Mouse (Mus musculus) neural tube, embryonic 15.5 days (tissue): ENCODE data around the gene Nup210. TPM values are rescaled to one million over a fixed set of nuclear protein-coding genes. Genes with fewer than 3 reads are reported as not detected.
A peak's percentile ranks its signal among the peaks of the same experiment; 100 is the strongest.

Experiments
- ATAC-seq: fragments of 200-750 bp; cut with Nextera tagmentation; 2 replicates; pipeline ENCODE4 v1.8.0; 2017; ENCODE audit warnings: mild to moderate bottlenecking, moderate TSS enrichment, moderate library complexity; ENCODE audit not compliant: low FRiP score
- H3K27ac ChIP-seq: fragments of 300-500 bp; sonication (generic); replicated peaks from 2 replicates; pipeline ENCODE4 v1.5.1; 2015; ENCODE audit warnings: mild to moderate bottlenecking, inconsistent platforms
- H3K27me3 ChIP-seq: fragments of 300-500 bp; sonication (generic); replicated peaks from 2 replicates; pipeline ENCODE4 v1.6.1; 2015; ENCODE audit warnings: inconsistent platforms
- H3K36me3 ChIP-seq: fragments of 300-500 bp; sonication (generic); 2 replicates; pipeline ENCODE4 v1.6.1; 2015; ENCODE audit warnings: inconsistent platforms
- H3K4me1 ChIP-seq: fragments of 300-500 bp; sonication (generic); 2 replicates; pipeline ENCODE4 v1.6.1; 2015; ENCODE audit warnings: inconsistent platforms
- H3K4me2 ChIP-seq: fragments of 300-500 bp; sonication (generic); 2 replicates; pipeline ENCODE4 v1.6.1; 2015; ENCODE audit warnings: inconsistent platforms, mild to moderate bottlenecking, moderate library complexity
- H3K4me3 ChIP-seq: fragments of 300-500 bp; sonication (generic); replicated peaks from 2 replicates; pipeline ENCODE4 v1.5.1; 2015; ENCODE audit warnings: mild to moderate bottlenecking, inconsistent platforms
- H3K9ac ChIP-seq: fragments of 300-500 bp; sonication (generic); replicated peaks from 2 replicates; pipeline ENCODE4 v1.6.1; 2015; ENCODE audit warnings: mild to moderate bottlenecking, inconsistent platforms
- H3K9me3 ChIP-seq: fragments of 300-500 bp; sonication (generic); replicated peaks from 2 replicates; pipeline ENCODE4 v1.6.1; 2016; ENCODE audit warnings: inconsistent platforms
- WGBS: fragments of 180-500 bp; shearing (Covaris S2); methylation state at CpG from one replicate; pipeline ENCODE4 v1.1.7; 2015; ENCODE audit warnings: mixed read lengths; 5-methylcytosine and 5-hydroxymethylcytosine counted together
- polyA plus RNA-seq: library from polyadenylated mRNA; unstranded; fragments of >200 nt; fragmentation: Nextera tagmentation; extraction: Ambion mirVana; gene quantifications from 2 replicates; pipeline ENCODE4 v1.2.1, GENCODE M21; 2015

The Nup210 gene
- polyA plus RNA-seq, 1 experiment from 2014 or later = 15.4 TPM

DNA sequence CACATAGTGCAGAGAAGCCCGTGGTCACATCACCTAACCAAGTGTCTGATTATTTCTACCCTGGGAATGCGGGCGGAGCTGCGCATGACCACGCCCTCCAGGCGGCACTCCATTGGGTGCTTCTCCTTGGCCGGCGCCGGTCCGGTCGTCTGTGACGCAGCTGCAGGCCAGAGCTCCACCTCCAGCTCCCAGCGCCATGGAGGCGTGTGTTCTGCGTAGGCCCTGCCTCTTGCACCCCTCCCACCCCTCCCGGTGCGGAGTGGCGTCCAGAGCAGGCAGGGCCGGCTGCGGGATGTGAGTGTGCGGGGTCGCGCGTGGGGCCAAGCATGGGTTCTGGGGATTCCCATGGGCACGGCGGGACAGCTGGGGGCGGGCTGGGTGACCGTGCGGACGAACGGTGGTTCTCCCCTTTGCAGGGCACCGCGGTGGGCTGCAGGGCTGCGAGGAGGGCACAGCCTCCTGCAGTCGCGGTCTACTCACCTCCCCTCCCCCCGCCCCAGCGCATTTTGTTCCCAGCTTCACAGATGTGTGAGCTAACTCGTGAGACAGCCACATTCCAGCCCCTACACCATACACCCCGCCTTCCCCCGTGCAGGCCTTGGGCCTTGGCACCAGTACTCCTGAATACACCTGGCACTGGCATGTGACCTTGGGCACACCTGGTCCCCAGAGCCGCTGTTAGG lies 40.1 kb upstream of the Nup210 start, which contains the start of gene Hdac11:
Gene Hdac11 (plus strand): TSS at position 112 of the 683 bp plus-strand sequence.
- under 1% methylated on average over 42 of the region's 42 CpGs for WGBS
- ATAC-seq = peak; percentile 90
- no peaks in the 10 kb centered on the region for H3K27me3 ChIP-seq

DNA sequence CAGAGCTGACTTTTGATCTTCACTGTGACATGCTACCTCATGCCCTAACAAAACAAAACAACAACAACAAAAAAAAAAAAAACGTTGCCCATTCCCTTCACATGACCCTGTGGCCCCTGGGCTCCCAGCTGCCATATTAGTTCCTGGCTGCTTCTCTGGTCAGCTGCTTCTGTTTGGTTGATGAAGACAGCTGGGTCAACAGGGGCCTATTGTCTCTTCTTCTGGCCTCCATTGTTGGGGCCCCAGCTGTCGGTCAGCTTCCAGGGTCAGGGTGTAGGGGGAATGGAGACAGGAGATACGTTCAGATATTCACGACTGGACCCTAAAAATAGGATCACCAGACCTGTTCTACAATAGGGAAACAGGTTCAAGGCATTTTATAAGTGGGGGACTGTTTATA lies 39.4 kb upstream of the Nup210 start:
- WGBS = 11% methylated on average over 4 of the region's 4 CpGs
- no peaks in the 10 kb centered on the region for H3K9me3 ChIP-seq
- H3K4me3 ChIP-seq = peak overlapping the region; percentile 65
- peak overlapping the region; percentile 86 for H3K27ac ChIP-seq
- H3K4me2 ChIP-seq = peak overlapping the region; percentile 83
- H3K27me3 ChIP-seq = no peaks in the 10 kb centered on the region
- H3K36me3 ChIP-seq = 0 out of 2 replicates have a peak, but pooled peaks cover 3% of the 10 kb centered on the region
- ATAC-seq = no peak
- H3K4me1 ChIP-seq = peaks cover 83% of the 10 kb centered on the region
- no peak overlapping the region for H3K9ac ChIP-seq

More for the DNA sequence above, 40.1 kb upstream of the Nup210 start, which contains the start of gene Hdac11:
- peak within 1 kb of the TSS; percentile 68 for H3K9ac ChIP-seq
- no peaks in the 10 kb centered on the region for H3K9me3 ChIP-seq
- peaks cover 87% of the 10 kb centered on the region for H3K4me1 ChIP-seq
- H3K4me3 ChIP-seq = peak within 1 kb of the TSS; percentile 65
- H3K36me3 ChIP-seq = 0 out of 2 replicates have a peak, but pooled peaks cover 3% of the 10 kb centered on the region
- H3K4me2 ChIP-seq = peak within 1 kb of the TSS; percentile 83
- peak within 1 kb of the TSS; percentile 86 for H3K27ac ChIP-seq

DNA sequence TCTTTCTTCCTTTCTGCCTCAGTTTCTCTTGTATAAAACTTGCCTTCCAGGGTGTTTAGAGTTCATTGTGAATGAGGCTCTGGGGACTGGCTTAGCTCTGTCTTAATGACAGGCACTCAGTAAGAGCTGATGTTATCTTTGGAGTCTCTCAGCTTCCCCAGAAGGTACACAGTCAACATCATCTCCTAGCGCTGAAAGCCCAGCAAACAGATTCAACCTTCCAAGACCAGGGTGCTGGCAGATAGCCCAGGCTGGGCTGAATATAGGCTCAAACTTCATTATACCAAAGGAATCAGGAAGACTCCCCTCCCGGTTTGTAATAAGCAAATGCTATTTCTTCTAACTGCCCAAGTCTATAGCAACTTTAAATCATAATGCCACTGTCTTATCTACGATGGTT lies 38.7 kb upstream of the Nup210 start:
- Histone ChIP-seq H3K4me1 (peaks cover 75% of the 10 kb centered on the region), H3K27ac (peak overlapping the region; percentile 91; the same call in 1 of the 2 replicates), H3K9ac (no peak overlapping the region), H3K27me3 (no peaks in the 10 kb centered on the region), H3K9me3 (no peaks in the 10 kb centered on the region), H3K36me3 (0 out of 2 replicates have a peak, but pooled peaks cover 3% of the 10 kb centered on the region), H3K4me3 (no peak overlapping the region), H3K4me2 (no peak overlapping the region)
- ATAC-seq = no peak
- 69% methylated on average over 3 of the region's 3 CpGs for WGBS

DNA sequence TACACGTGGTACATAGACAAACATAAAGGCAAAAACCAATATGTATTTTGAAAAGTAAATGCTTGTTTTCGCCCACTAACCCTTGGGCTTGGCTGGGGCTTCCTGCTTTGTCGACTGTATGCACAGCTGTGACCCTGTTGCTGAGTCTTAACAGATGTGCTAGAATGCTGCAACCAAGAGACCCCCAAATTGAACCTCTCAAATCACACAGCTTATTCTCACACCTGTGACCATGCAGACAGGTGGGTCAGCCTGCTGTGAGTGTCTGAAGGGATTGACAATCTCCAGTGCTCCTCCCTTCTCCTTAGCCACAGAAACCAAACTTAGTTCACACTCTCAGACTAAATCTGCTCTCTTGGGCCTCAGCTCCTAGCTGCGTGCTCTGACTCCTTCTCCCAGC lies 38.1 kb upstream of the Nup210 start:
- peaks cover 69% of the 10 kb centered on the region for H3K4me1 ChIP-seq
- no peaks in the 10 kb centered on the region for H3K9me3 ChIP-seq
- no peak overlapping the region for H3K4me2 ChIP-seq
- no peak overlapping the region for H3K9ac ChIP-seq
- H3K27me3 ChIP-seq = no peaks in the 10 kb centered on the region
- H3K4me3 ChIP-seq = no peak overlapping the region
- WGBS = 63% methylated on average over 4 of the region's 4 CpGs
- peak overlapping the region; percentile 91 for H3K27ac ChIP-seq
- 0 out of 2 replicates have a peak, but pooled peaks cover 3% of the 10 kb centered on the region for H3K36me3 ChIP-seq
- no peak for ATAC-seq

DNA sequence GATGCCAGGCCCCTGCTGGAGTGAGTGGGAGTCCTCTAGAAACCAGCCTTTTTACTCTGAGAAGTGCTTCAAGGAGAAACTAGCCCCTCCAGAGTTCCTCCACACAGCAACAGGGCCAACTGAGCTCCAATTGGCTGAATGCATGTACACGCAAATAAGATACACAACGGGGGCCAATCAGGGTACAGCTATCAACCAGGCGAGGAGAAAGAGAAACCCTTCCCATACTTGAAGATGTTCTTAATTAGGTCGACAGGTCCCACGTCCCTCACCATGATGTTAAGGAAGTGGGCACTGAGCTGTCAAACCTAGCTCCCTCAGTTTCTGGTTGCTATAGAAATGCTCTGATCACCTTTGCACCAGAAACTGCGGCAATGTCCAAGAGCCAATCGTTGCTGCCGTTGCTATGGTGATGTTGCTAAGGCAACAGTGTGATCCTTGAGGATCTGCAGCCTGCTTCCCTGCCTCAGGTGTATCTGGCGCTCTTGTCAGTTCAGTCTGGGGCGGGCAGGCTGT lies 37.0 kb upstream of the Nup210 start:
- no peaks in the 10 kb centered on the region for H3K27me3 ChIP-seq
- peak overlapping the region; percentile 52 for H3K4me2 ChIP-seq
- H3K9ac ChIP-seq = peak overlapping the region; percentile 24; the same call in 1 of the 2 replicates
- peak overlapping the region; percentile 30 for H3K4me3 ChIP-seq
- peaks cover 58% of the 10 kb centered on the region for H3K4me1 ChIP-seq
- H3K9me3 ChIP-seq = no peaks in the 10 kb centered on the region
- peak overlapping the region; percentile 91 for H3K27ac ChIP-seq
- peak; percentile 85 for ATAC-seq
- under 1% methylated on average over 10 of the region's 10 CpGs for WGBS
- H3K36me3 ChIP-seq = 0 out of 2 replicates have a peak, but pooled peaks cover under 1% of the 10 kb centered on the region

DNA sequence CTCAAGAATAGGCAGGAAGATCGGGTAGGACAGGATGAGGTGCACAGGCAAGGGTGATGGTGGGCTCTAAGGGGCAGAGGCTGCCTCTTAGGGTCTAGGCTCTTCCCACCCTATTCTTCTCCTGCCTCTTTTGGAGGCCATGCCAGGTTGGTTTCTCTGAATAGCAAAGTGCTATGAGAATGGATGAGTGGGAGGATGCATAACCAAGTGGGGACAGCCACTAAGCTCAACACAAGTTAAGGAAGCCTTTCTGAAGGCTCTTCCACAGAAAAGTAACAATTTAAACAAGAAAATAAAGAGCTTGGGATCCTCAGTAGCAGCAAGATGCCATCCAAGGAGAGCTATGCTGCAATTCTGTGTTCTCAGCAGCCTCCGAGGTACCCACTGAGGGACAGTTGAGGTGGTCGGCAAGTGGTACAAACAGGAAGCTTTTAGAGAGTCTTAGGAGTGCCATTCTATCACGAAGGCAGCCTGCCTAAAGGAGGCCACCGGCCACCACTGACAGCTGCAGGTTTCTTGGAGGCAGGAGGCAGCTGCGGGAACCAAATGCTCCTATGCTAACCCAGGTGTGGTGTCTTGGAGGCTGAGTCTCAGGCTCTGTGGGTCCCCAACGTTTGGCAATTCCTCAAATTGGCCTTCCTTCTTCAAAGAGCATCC lies 36.4 kb upstream of the Nup210 start:
- Histone ChIP-seq H3K4me1 (peaks cover 53% of the 10 kb centered on the region), H3K9ac (peak overlapping the region; percentile 24; the same call in 1 of the 2 replicates)
- WGBS = 37% methylated on average over 7 of the region's 7 CpGs

DNA sequence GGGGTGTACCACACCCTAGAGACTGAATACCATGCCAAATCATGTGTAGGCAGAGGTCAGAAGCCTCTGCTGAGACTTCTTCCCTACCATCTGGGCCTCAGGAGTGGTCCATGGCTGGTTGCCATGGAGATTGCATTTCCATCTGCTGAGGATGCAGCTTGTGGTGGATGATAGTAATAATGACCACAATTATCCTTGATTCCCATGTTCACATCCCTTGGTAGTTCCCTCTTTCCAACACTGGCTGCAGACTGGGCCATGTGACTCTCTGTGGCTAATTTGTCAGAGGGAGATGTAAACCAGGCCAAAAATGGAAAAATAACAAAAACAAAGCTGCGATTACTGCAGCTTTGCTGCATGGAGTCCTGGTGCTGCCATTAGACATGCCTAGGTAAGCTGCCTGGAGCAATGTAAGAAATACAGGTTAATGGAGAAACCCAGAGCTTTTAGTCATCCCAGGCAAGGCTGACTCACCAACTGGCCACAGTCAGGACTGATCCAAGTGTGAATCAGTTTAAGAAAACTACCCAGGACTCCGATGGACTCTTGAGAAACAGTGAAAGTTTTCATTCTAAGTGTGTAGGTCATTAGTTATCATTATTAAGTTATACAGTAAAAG lies 30.6 kb upstream of the Nup210 start:
- Histone ChIP-seq H3K9me3 (no peaks in the 10 kb centered on the region), H3K27me3 (no peaks in the 10 kb centered on the region), H3K4me1 (peaks cover 27% of the 10 kb centered on the region), H3K9ac (no peak overlapping the region), H3K27ac (peak overlapping the region; percentile 89), H3K4me3 (no peak overlapping the region), H3K36me3 (no peaks in the 10 kb centered on the region), H3K4me2 (no peak overlapping the region)
- ATAC-seq = peak; percentile 58
- 61% methylated on average over 2 of the region's 2 CpGs for WGBS

More for the DNA sequence above, 36.4 kb upstream of the Nup210 start:
- H3K4me3 ChIP-seq = peak overlapping the region; percentile 30; the same call in 1 of the 2 replicates
- H3K4me2 ChIP-seq = peak overlapping the region; percentile 52
- H3K9me3 ChIP-seq = no peaks in the 10 kb centered on the region
- H3K27ac ChIP-seq = peak overlapping the region; percentile 91
- H3K36me3 ChIP-seq = no peaks in the 10 kb centered on the region
- ATAC-seq = no peak
- no peaks in the 10 kb centered on the region for H3K27me3 ChIP-seq

DNA sequence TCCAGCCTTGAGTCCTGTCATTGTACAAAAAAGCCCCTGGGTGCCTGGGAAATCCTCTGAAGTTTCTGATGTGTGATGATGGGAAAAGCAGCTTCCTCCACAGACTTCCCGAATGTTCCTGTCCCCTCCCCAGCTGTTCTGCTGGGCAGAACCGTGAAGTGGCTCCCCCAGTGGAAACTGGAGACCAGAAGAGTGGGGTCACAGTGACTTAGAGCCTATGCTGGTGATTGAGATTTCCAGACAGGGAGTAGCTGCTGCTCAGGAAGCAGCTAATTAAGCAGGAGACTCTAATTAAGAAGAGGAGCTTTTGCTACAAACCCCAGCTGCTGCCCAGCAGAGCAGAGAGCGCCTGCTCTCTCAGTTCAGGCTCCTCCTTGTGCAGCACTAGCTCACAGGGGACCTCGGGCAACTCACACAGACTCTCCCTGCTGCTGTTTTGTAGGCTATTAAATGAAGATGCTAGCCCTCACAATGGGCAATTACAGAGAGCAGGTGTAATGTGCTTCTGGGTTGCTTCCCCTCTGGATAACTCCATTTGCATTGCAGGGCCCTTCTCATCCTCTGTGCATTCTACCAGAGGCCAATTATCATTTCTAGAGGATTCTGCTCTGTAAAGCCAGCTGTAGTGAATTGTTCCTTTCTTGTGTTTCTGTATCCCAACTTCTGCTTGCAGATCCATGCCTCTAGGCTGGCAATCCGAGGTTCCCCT lies 30.0 kb upstream of the Nup210 start:
- Histone ChIP-seq H3K4me1 (peaks cover 26% of the 10 kb centered on the region), H3K4me2 (no peak overlapping the region), H3K4me3 (no peak overlapping the region), H3K27me3 (no peaks in the 10 kb centered on the region), H3K9me3 (no peaks in the 10 kb centered on the region), H3K9ac (0 out of 2 replicates have a peak overlapping the region, but pooled peaks have one; percentile 8), H3K27ac (peak overlapping the region; percentile 89), H3K36me3 (no peaks in the 10 kb centered on the region)
- ATAC-seq = peak; percentile 84
- WGBS = 12% methylated on average over 5 of the region's 5 CpGs

DNA sequence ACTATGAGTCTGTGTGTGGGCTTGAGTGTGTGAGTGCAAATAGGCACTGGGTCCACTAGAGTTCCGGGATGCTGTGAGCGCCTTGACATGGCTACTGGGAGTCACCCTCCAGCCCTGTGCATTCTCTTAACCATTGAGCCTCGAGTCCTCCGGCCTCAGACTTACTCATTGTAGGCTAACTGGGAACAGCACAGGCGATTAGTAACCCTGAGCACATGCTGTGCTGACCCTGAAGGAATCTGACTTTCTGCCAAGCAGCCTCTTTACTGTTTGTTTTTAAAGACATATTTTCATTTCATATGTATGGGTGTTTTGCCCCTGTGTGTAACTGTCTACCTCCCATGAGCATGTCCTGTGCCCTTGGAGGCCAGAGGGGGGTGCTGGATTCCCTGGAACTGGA lies 28.9 kb upstream of the Nup210 start:
- H3K9me3 ChIP-seq = no peaks in the 10 kb centered on the region
- no peak for ATAC-seq
- no peak overlapping the region for H3K4me3 ChIP-seq
- peak overlapping the region; percentile 89; the same call in 1 of the 2 replicates for H3K27ac ChIP-seq
- no peak overlapping the region for H3K9ac ChIP-seq
- 53% methylated on average over 5 of the region's 5 CpGs for WGBS
- H3K4me2 ChIP-seq = no peak overlapping the region
- no peaks in the 10 kb centered on the region for H3K36me3 ChIP-seq
- H3K27me3 ChIP-seq = no peaks in the 10 kb centered on the region
- peaks cover 26% of the 10 kb centered on the region for H3K4me1 ChIP-seq

DNA sequence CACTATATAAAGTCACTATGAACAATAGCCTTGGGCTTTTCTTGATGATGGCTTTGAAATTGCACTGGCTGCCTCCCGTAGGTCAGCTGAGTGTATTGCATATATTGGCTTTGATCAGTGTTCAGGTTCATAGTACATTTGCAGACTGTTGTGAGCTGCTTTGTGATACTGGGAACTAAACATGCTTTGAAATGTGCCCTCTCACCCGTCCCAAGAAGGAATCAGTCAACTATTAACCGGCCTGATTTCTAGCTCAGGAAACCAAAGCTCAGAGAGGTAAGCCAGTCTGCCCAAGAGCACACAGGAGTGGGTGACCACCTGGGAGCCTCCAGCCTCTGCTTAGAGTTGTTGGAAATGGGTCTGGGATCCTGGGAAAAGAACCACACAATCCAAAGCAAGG lies 28.4 kb upstream of the Nup210 start:
- H3K4me1 ChIP-seq = peaks cover 26% of the 10 kb centered on the region
- H3K27ac ChIP-seq = peak overlapping the region; percentile 89; the same call in 1 of the 2 replicates
- no peak overlapping the region for H3K9ac ChIP-seq
- no peaks in the 10 kb centered on the region for H3K9me3 ChIP-seq
- H3K27me3 ChIP-seq = no peaks in the 10 kb centered on the region
- no peak for ATAC-seq
- H3K4me3 ChIP-seq = no peak overlapping the region
- H3K4me2 ChIP-seq = no peak overlapping the region
- WGBS = 69% methylated on average over 3 of the region's 3 CpGs
- no peaks in the 10 kb centered on the region for H3K36me3 ChIP-seq

DNA sequence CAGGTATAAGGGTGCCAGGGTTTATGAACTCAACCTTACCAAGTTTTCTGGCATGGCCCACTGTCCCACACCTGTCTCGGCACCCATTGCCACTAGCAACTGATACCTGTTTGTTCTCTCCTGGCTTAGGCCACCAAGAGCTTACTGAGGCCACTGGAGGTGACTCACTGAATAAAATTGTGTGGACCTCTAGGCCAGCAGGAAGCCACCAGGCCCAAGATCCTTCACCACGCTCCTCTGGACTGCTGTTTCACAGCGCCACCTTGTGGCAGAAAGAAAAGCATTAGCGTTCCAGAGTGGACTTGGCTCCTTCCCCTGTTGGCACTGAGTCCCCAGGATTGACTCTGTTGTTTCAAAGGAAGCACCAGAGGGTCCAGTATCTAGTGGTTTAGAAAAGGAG lies 23.2 kb upstream of the Nup210 start:
- no peaks in the 10 kb centered on the region for H3K27me3 ChIP-seq
- no peak overlapping the region for H3K4me2 ChIP-seq
- no peaks in the 10 kb centered on the region for H3K9me3 ChIP-seq
- no peaks in the 10 kb centered on the region for H3K36me3 ChIP-seq
- ATAC-seq = no peak; the same call in 1 of the 2 replicates
- no peaks in the 10 kb centered on the region for H3K4me1 ChIP-seq
- no peak overlapping the region for H3K9ac ChIP-seq
- no peak overlapping the region for H3K27ac ChIP-seq
- 27% methylated on average over 4 of the region's 4 CpGs for WGBS
- no peak overlapping the region for H3K4me3 ChIP-seq
